Mouse (Mus musculus): ENCODE results near the gene Slc17a9. TPM values are rescaled to one million over a fixed set of nuclear protein-coding genes. Genes with fewer than 3 reads are reported as not detected.
A peak's percentile ranks its signal among the peaks of the same experiment; 100 is the strongest.

Slc17a9 gene
- total and polyA plus RNA-seq, 2 experiments from 2014 or later, result 0.10 to 0.19 TPM

GRCm38 (mm10) chr2:180703175-180703574 is 21.9 kb upstream of the Slc17a9 start:
- Histone ChIP-seq H3K4me2 (ENCODE audit: low read depth) (no peak overlapping the region), H3K4me3 (ENCODE audit: low read depth, low read length) (no peak overlapping the region), H3K4me1 (ENCODE audit: insufficient read depth) (peaks cover 23% of the 10 kb centered on the region), H3K36me3 (ENCODE audit: insufficient read depth) (no peaks in the 10 kb centered on the region), H3K27ac (ENCODE audit: low read depth, low read length) (peak overlapping the region; percentile 29; the same call in 1 of the 2 replicates), H3K9ac (0 out of 2 replicates have a peak overlapping the region, but pooled peaks have one; percentile 98), H3K27me3 (ENCODE audit: insufficient read depth, low read length) (no peaks in the 10 kb centered on the region), H3K9me3 (ENCODE audit: low read length) (no peaks in the 10 kb centered on the region)
- 88% methylated on average over 5 of the region's 5 CpGs for WGBS
- no peak for DNase-seq
- no peak for ATAC-seq
- TF ChIP-seq CTCF (IDR thresholded peaks at IDR 0.05; ENCODE audit: low read depth), result no peak

- 81% methylated on average over 3 of the region's 3 CpGs for WGBS
- H3K4me2 ChIP-seq (ENCODE audit: low read depth), result no peak overlapping the region
- H3K9me3 ChIP-seq (ENCODE audit: low read length), result no peaks in the 10 kb centered on the region
- peaks cover 29% of the 10 kb centered on the region for H3K4me1 ChIP-seq (ENCODE audit: insufficient read depth)
- no peak for TF ChIP-seq CTCF (IDR thresholded peaks at IDR 0.05; ENCODE audit: low read depth)
- no peak overlapping the region for H3K9ac ChIP-seq
- no peaks in the 10 kb centered on the region for H3K27me3 ChIP-seq (ENCODE audit: insufficient read depth, low read length)
- no peaks in the 10 kb centered on the region for H3K36me3 ChIP-seq (ENCODE audit: insufficient read depth)
- DNase-seq, result no peak
- no peak for ATAC-seq
- H3K27ac ChIP-seq (ENCODE audit: low read depth, low read length), result no peak overlapping the region
- no peak overlapping the region for H3K4me3 ChIP-seq (ENCODE audit: low read depth, low read length)
These were observed 21.3 kb upstream of the Slc17a9 start for GRCm38 (mm10) chr2:180703645-180704359.

GRCm38 (mm10) chr2:180704591-180704990 is 20.5 kb upstream of the Slc17a9 start:
- TF ChIP-seq CTCF (IDR thresholded peaks at IDR 0.05; ENCODE audit: low read depth), result no peak
- DNase-seq, result no peak
- Histone ChIP-seq H3K36me3 (ENCODE audit: insufficient read depth) (no peaks in the 10 kb centered on the region), H3K27ac (ENCODE audit: low read depth, low read length) (no peak overlapping the region), H3K4me2 (ENCODE audit: low read depth) (no peak overlapping the region), H3K27me3 (ENCODE audit: insufficient read depth, low read length) (no peaks in the 10 kb centered on the region), H3K9ac (no peak overlapping the region), H3K4me1 (ENCODE audit: insufficient read depth) (peaks cover 30% of the 10 kb centered on the region), H3K4me3 (ENCODE audit: low read depth, low read length) (no peak overlapping the region), H3K9me3 (ENCODE audit: low read length) (no peaks in the 10 kb centered on the region)
- ATAC-seq, result no peak
- 82% methylated on average over 8 of the region's 8 CpGs for WGBS

GRCm38 (mm10) chr2:180705066-180705465 is 20.0 kb upstream of the Slc17a9 start:
- no peak for DNase-seq
- Histone ChIP-seq H3K4me1 (ENCODE audit: insufficient read depth) (peaks cover 28% of the 10 kb centered on the region), H3K27me3 (ENCODE audit: insufficient read depth, low read length) (no peaks in the 10 kb centered on the region), H3K36me3 (ENCODE audit: insufficient read depth) (no peaks in the 10 kb centered on the region), H3K9me3 (ENCODE audit: low read length) (no peaks in the 10 kb centered on the region), H3K4me3 (ENCODE audit: low read depth, low read length) (no peak overlapping the region), H3K4me2 (ENCODE audit: low read depth) (no peak overlapping the region), H3K27ac (ENCODE audit: low read depth, low read length) (no peak overlapping the region), H3K9ac (no peak overlapping the region)
- TF ChIP-seq CTCF (IDR thresholded peaks at IDR 0.05; ENCODE audit: low read depth), result no peak
- no peak for ATAC-seq
- 90% methylated on average over 3 of the region's 3 CpGs for WGBS

GRCm38 (mm10) chr2:180705975-180706374 is 19.1 kb upstream of the Slc17a9 start:
- no peak overlapping the region for H3K4me3 ChIP-seq (ENCODE audit: low read depth, low read length)
- WGBS, result 91% methylated on average over 5 of the region's 5 CpGs
- H3K9ac ChIP-seq, result no peak overlapping the region
- H3K9me3 ChIP-seq (ENCODE audit: low read length), result no peaks in the 10 kb centered on the region
- ATAC-seq (no peak), DNase-seq (no peak)
- H3K4me1 ChIP-seq (ENCODE audit: insufficient read depth), result peaks cover 21% of the 10 kb centered on the region
- no peaks in the 10 kb centered on the region for H3K36me3 ChIP-seq (ENCODE audit: insufficient read depth)
- no peak overlapping the region for H3K27ac ChIP-seq (ENCODE audit: low read depth, low read length)
- no peaks in the 10 kb centered on the region for H3K27me3 ChIP-seq (ENCODE audit: insufficient read depth, low read length)
- no peak for TF ChIP-seq CTCF (IDR thresholded peaks at IDR 0.05; ENCODE audit: low read depth)
- no peak overlapping the region for H3K4me2 ChIP-seq (ENCODE audit: low read depth)

GRCm38 (mm10) chr2:180709023-180709922 is 15.8 kb upstream of the Slc17a9 start:
- peak overlapping the region; percentile 95 for H3K9ac ChIP-seq
- peak overlapping the region; percentile 100 for H3K4me3 ChIP-seq (ENCODE audit: low read depth, low read length)
- WGBS, result under 1% methylated on average over 39 of the region's 39 CpGs
- peak overlapping the region; percentile 83 for H3K27ac ChIP-seq (ENCODE audit: low read depth, low read length)
- TF ChIP-seq CTCF (IDR thresholded peaks at IDR 0.05; ENCODE audit: low read depth), result no peak
- no peaks in the 10 kb centered on the region for H3K27me3 ChIP-seq (ENCODE audit: insufficient read depth, low read length)
- peaks cover 9% of the 10 kb centered on the region for H3K36me3 ChIP-seq (ENCODE audit: insufficient read depth)
- ATAC-seq, result peak; percentile 57
- H3K4me1 ChIP-seq (ENCODE audit: insufficient read depth), result peaks cover 16% of the 10 kb centered on the region
- DNase-seq, result no peak
- H3K9me3 ChIP-seq (ENCODE audit: low read length), result no peaks in the 10 kb centered on the region
- H3K4me2 ChIP-seq (ENCODE audit: low read depth), result peak overlapping the region; percentile 80

GRCm38 (mm10) chr2:180709923-180710272 is 15.2 kb upstream of the Slc17a9 start, which contains the start of the genes Dido1 and Gid8:
Gene Dido1, minus strand, starts transcription at chr2:180709999.
Gene Gid8, plus strand, starts transcription at chr2:180710117.
- peak within 1 kb of the TSS; percentile 80 for H3K4me2 ChIP-seq (ENCODE audit: low read depth)
- H3K9ac ChIP-seq, result peak within 1 kb of the TSS; percentile 95
- peak; percentile 98 for DNase-seq
- TF ChIP-seq CTCF (IDR thresholded peaks at IDR 0.05; ENCODE audit: low read depth), result no peak
- ATAC-seq, result peak; percentile 98
- no peaks in the 10 kb centered on the region for H3K27me3 ChIP-seq (ENCODE audit: insufficient read depth, low read length)
- peak within 1 kb of the TSS; percentile 100 for H3K4me3 ChIP-seq (ENCODE audit: low read depth, low read length)
- H3K4me1 ChIP-seq (ENCODE audit: insufficient read depth), result peaks cover 16% of the 10 kb centered on the region
- H3K27ac ChIP-seq (ENCODE audit: low read depth, low read length), result peak within 1 kb of the TSS; percentile 86
- no peaks in the 10 kb centered on the region for H3K9me3 ChIP-seq (ENCODE audit: low read length)
- 3% methylated on average over 35 of the region's 43 CpGs for WGBS
- H3K36me3 ChIP-seq (ENCODE audit: insufficient read depth), result peaks cover 15% of the 10 kb centered on the region

Data from forebrain, postnatal 0 days (tissue).